In the genomic region with DNA sequence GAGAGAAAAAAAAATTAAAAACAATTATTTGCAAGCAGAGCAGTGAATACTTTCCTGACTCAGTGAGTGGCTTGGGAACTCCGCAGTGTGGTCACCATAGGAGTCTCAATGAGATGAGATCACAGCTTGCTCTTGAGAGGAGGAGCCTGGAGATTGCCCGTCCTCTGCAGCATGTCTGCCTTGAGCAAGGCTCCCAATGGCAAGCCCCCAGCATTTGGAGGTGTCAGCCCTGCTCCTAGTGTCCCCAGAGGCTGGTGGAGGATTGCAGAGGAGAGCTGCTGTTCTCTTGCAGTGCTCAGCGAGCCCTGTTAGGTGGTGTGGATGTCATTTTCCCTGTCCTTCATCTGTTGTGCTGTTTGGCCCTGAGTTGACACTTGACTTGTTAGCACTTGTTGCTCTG, we compare ENCODE assay signal across 23 mouse cellular contexts. TPM values are rescaled to one million over a fixed set of nuclear protein-coding genes. Genes with fewer than 3 reads are reported as not detected.
DNase-seq lines count a peak whose midpoint lies in the region; ATAC-seq and TF ChIP-seq lines count a peak whose summit lies in the region.
"Had no signal": no experiment of that assay in that cellular context is flagged by ENCODE, and none has a peak within 500 bp of the region (broad histone marks: within the 10 kb centered on the region; RNA-seq: fewer than 3 reads in every experiment).

No protein-coding gene starts in this region.

- intact Hi-C loops in left cerebral cortex, adult 2 months (cut with DNase I): no loop called here

- H3K27ac ChIP-seq in left cerebral cortex, adult 2 months: no peak overlapping the region
- H3K27ac ChIP-seq: embryonic facial prominence, embryonic 13.5 days; embryonic facial prominence, embryonic 15.5 days; forebrain, embryonic 10.5 days; forebrain, embryonic 12.5 days had no signal

- no peaks in the 10 kb centered on the region for H3K27me3 ChIP-seq in G1E (ENCODE audit: insufficient read depth, low read length)
- H3K27me3 ChIP-seq: embryonic facial prominence, embryonic 13.5 days; embryonic facial prominence, embryonic 15.5 days; forebrain, embryonic 12.5 days; Patski had no signal

- peak overlapping the region; percentile 13; the same call in 1 of the 2 replicates for H3K4me3 ChIP-seq in G1E (ENCODE audit: low read depth, low read length)
- H3K4me3 ChIP-seq in left cerebral cortex, adult 2 months: no peak overlapping the region
- H3K4me3 ChIP-seq: embryonic facial prominence, embryonic 13.5 days; embryonic facial prominence, embryonic 15.5 days; erythroblast, embryonic 14.5 days; forebrain, embryonic 10.5 days; forebrain, embryonic 12.5 days had no signal

- no peak for DNase-seq in G1E (ENCODE audit: low spot score)
- DNase-seq in R1 (ENCODE audit: low read depth, low spot score): peak; percentile 70
- DNase-seq in ZHBTc4 (ENCODE audit: low read depth, low spot score): peak; percentile 56
- DNase-seq in left cerebral cortex, adult 11 months (ENCODE audit: low spot score): no peak
- DNase-seq in layer of hippocampus, adult 11-12 months (ENCODE audit: low spot score): no peak
- DNase-seq in left cerebral cortex, adult 2 months (ENCODE audit: extremely low spot score in 1 of 2, low spot score in 2 of 2): no peak
- DNase-seq: adrenal gland, adult 8-10 months; adrenal gland, postnatal 14 days; adrenal gland, postnatal 36 days; cerebellum, adult 11-12 months; cerebellum, adult 2 months; cerebellum, adult 9-10 months; cerebellum, postnatal 10 days; cerebellum, postnatal 25 days had no signal

- no peaks in the 10 kb centered on the region for H3K9me3 ChIP-seq in G1E (replicated peaks)
- H3K9me3 ChIP-seq: embryonic facial prominence, embryonic 13.5 days; embryonic facial prominence, embryonic 15.5 days; forebrain, embryonic 10.5 days; forebrain, embryonic 12.5 days had no signal

- peaks cover 88% of the 10 kb centered on the region for H3K4me1 ChIP-seq in G1E (ENCODE audit: insufficient read depth, low read depth, low read length)

- peaks cover 50% of the 10 kb centered on the region for H3K36me3 ChIP-seq in G1E (replicated peaks)
- H3K36me3 ChIP-seq: forebrain, embryonic 12.5 days had no signal

- no peak for TF ChIP-seq CTCF in G1E (IDR thresholded peaks at IDR 0.05; ENCODE audit: low read depth, low read length)
- TF ChIP-seq CTCF in left cerebral cortex, adult 2 months (IDR thresholded peaks at IDR 0.05): no peak

- no peak for ATAC-seq in G1E (ENCODE audit: extremely low read depth, insufficient number of reproducible peaks, low FRiP score, poor library complexity, severe bottlenecking)
- ATAC-seq: activated CD4-positive, CD25-positive, alpha-beta regulatory T cell, adult 4 months; forebrain, embryonic 14.5 days; forebrain, embryonic 16.5 days; Patski had no signal

RNA-seq across cellular contexts. Expression of a gene that starts 56.6 kb away (rescaled TPM):
- total RNA-seq in G1E (2014; fragmentation: Nextera tagmentation): 44.2 and 46.5 TPM in 2 replicates
- total RNA-seq in G1E (2017): 16.8 and 17.9 TPM in 2 replicates
- 51.9 and 57.9 TPM in 2 replicates for polyA plus RNA-seq in G1E (2012)
- total RNA-seq in left cerebral cortex, adult 2 months (2021): 10 to 100 TPM; 64.2 to 70.0 TPM

Comparison
In these comparisons a context has a peak if more than half of its experiments do, and no peak if none do; other contexts are left out.
1. DNase-seq: peak in R1 (single experiment) and ZHBTc4 (single experiment); none in G1E (single experiment), left cerebral cortex, adult 11 months (single experiment), layer of hippocampus, adult 11-12 months (single experiment) and left cerebral cortex, adult 2 months (0 of 2).